Mouse (Mus musculus): Measurements from ENCODE around the gene Rassf8. TPM values are rescaled to one million over a fixed set of nuclear protein-coding genes. Genes with fewer than 3 reads are reported as not detected.

Rassf8 gene
- polyA plus RNA-seq, 1 experiment from 2014 or later: 7.0 TPM

DNA sequence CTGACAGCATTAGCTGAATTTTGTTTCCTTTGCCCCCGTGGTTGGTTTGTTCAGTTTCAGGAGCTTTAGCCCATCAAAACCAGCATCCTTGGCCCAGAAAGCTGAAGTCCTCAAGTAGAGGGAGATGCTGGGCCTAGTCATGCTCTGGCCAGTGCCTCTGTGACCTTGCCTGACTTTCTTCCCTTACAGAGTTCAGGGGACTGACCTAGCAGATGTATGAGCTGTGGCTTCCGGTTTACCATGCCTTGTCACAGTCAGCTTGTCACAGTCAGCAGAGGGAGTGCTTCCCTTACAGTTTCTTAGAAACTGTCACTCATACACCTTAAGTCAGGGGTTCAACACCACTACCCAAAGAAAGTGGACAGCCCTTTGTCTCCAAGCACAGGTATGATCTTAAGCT is 113.8 kb downstream of the Rassf8 start:
- H3K4me3 ChIP-seq: no peak overlapping the region
- H3K27me3 ChIP-seq: peaks cover 51% of the 10 kb centered on the region

DNA sequence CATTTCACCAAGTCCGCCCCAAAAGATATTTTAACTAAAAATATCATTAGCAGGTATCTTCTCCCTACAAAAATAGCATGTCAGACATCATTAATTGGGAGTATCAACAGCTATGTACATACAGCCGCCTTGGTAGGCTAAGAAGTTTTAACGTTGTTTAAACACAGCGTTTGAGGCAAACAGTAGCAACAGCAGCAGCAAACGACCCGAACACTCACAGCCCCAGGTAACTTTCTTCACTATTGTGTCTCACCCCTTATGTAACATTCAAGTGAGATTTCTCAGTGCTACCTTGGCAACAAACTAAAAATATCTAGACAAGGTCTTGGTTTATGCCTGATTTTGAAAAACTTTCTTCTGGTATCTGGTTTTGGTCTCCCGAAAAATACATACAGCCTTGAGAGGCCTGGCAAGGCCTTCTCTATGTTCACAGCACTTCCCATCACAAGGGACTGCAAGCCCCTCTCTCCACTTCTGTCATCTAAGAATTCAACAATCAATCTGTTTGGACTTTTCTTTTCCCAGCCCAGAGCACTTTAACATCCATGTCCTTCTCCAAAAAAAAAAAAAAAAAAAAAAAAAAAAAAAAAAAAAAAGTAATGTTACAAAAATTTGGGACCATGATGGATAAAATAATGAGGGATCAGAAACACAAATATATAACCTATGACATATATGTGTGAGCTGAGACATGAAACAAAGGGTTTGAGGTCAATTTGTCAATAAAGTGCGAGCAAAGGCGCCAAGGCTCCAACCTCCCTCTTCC is 115.1 kb downstream of the Rassf8 start:
- H3K27me3 ChIP-seq: peaks cover 57% of the 10 kb centered on the region
- no peak for ATAC-seq (ENCODE audit: low FRiP score)
- H3K4me2 ChIP-seq (replicated peaks): peak overlapping the region; percentile 96
- no peaks in the 10 kb centered on the region for H3K9me3 ChIP-seq (replicated peaks)
- H3K4me1 ChIP-seq: peaks cover 26% of the 10 kb centered on the region
- no peak overlapping the region for H3K27ac ChIP-seq
- H3K4me3 ChIP-seq: peak overlapping the region; percentile 61
- 73% methylated on average over 9 of the region's 9 CpGs for WGBS
- H3K36me3 ChIP-seq: no peaks in the 10 kb centered on the region
- H3K9ac ChIP-seq: no peak overlapping the region

More for the DNA sequence above, 113.8 kb downstream of the Rassf8 start:
- 60% methylated on average over 2 of the region's 2 CpGs for WGBS
- peaks cover 32% of the 10 kb centered on the region for H3K4me1 ChIP-seq
- H3K9me3 ChIP-seq (replicated peaks): no peaks in the 10 kb centered on the region
- H3K27ac ChIP-seq: no peak overlapping the region
- H3K4me2 ChIP-seq (replicated peaks): no peak overlapping the region
- H3K9ac ChIP-seq: no peak overlapping the region
- no peaks in the 10 kb centered on the region for H3K36me3 ChIP-seq
- ATAC-seq (ENCODE audit: low FRiP score): no peak

GRCm38 (mm10) chr6:145862321-145862720 is 115.8 kb downstream of the Rassf8 start:
- Histone ChIP-seq H3K36me3 (no peaks in the 10 kb centered on the region), H3K9ac (peak overlapping the region; percentile 73; the same call in 1 of the 2 replicates), H3K4me3 (peak overlapping the region; percentile 61), H3K27me3 (peaks cover 61% of the 10 kb centered on the region), H3K4me1 (peaks cover 28% of the 10 kb centered on the region), H3K4me2 (replicated peaks) (peak overlapping the region; percentile 96), H3K9me3 (replicated peaks) (no peaks in the 10 kb centered on the region), H3K27ac (no peak overlapping the region)
- 18% methylated on average over 4 of the region's 4 CpGs for WGBS
- no peak for ATAC-seq (ENCODE audit: low FRiP score)

GRCm38 (mm10) chr6:145862739-145863064 is 116.2 kb downstream of the Rassf8 start:
- no peaks in the 10 kb centered on the region for H3K9me3 ChIP-seq (replicated peaks)
- H3K27me3 ChIP-seq: peaks cover 65% of the 10 kb centered on the region
- H3K36me3 ChIP-seq: no peaks in the 10 kb centered on the region
- ATAC-seq (ENCODE audit: low FRiP score): no peak
- under 1% methylated on average over 35 of the region's 35 CpGs for WGBS
- H3K27ac ChIP-seq: no peak overlapping the region
- H3K4me2 ChIP-seq (replicated peaks): peak overlapping the region; percentile 96
- H3K4me3 ChIP-seq: peak overlapping the region; percentile 61
- peak overlapping the region; percentile 73 for H3K9ac ChIP-seq
- H3K4me1 ChIP-seq: peaks cover 28% of the 10 kb centered on the region

DNA sequence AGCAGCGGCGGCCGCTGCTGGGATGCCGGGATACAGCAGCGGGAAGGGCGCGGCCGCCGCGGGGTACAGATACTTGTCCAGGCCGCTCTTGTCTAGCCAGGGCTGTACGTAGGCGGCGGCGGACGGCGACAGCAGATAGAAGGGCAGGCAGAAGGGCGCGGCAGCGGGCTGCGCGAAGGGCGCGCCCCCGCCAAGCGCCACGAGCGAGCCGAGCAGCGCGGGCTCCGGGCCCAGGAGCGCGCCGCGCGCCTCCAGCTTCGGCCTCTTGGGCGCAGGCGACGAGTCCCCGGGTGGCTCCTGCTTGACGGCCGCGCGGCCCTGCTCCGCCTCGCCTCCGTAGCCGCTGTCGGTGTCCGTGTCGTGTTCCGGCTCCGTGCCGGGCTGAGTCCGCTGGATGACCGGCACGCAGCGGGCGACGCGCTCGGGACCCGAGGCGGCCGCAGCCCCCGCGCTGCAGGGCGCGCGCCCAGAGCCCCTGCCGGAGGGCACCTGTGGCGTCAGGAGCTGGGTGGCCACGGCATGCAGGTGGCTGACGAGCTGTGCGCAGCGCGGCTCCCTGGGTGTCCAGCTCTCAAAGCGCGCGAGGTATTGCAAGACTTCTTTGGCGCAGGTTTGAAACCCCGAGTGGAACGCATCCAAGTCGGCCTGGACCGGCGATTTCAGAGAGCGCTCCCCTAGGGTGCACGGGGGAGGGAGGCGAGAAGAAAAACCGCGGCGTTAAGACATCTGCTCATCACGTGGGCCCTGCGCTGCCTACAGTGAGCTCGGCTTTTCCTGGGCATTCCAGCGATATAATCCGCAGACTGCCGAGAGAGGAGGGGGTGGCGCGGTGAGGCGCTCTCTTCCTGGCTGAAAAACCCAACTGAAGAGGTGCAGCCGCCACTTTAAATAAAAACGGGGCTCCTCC is 116.8 kb downstream of the Rassf8 start:
- WGBS: under 1% methylated on average over 105 of the region's 105 CpGs
- Histone ChIP-seq H3K27ac (peak overlapping the region; percentile 8; the same call in 1 of the 2 replicates), H3K27me3 (peaks cover 67% of the 10 kb centered on the region), H3K9me3 (replicated peaks) (no peaks in the 10 kb centered on the region), H3K4me1 (peaks cover 28% of the 10 kb centered on the region), H3K4me3 (peak overlapping the region; percentile 61), H3K9ac (peak overlapping the region; percentile 73), H3K36me3 (no peaks in the 10 kb centered on the region), H3K4me2 (replicated peaks) (peak overlapping the region; percentile 96)
- ATAC-seq (ENCODE audit: low FRiP score): peak; percentile 60

- WGBS: 1% methylated on average over 8 of the region's 8 CpGs
- Histone ChIP-seq H3K27me3 (peaks cover 71% of the 10 kb centered on the region), H3K27ac (no peak overlapping the region), H3K4me2 (replicated peaks) (peak overlapping the region; percentile 96), H3K4me3 (peak overlapping the region; percentile 61), H3K4me1 (peaks cover 28% of the 10 kb centered on the region), H3K36me3 (no peaks in the 10 kb centered on the region), H3K9me3 (replicated peaks) (no peaks in the 10 kb centered on the region), H3K9ac (peak overlapping the region; percentile 73)
- no peak for ATAC-seq (ENCODE audit: low FRiP score)
These were observed 117.6 kb downstream of the Rassf8 start for GRCm38 (mm10) chr6:145864171-145864570.

- Histone ChIP-seq H3K36me3 (no peaks in the 10 kb centered on the region), H3K27me3 (peaks cover 66% of the 10 kb centered on the region), H3K4me2 (replicated peaks) (peak within 1 kb of the TSS; percentile 96), H3K4me1 (peaks cover 28% of the 10 kb centered on the region), H3K9me3 (replicated peaks) (no peaks in the 10 kb centered on the region), H3K27ac (peak within 1 kb of the TSS; percentile 19; the same call in 1 of the 2 replicates), H3K9ac (peak within 1 kb of the TSS; percentile 60), H3K4me3 (peak within 1 kb of the TSS; percentile 61)
- under 1% methylated on average over 57 of the region's 57 CpGs for WGBS
- ATAC-seq (ENCODE audit: low FRiP score): peak; percentile 55
These were observed 118.8 kb downstream of the Rassf8 start, which contains the start of gene Bhlhe41 for GRCm38 (mm10) chr6:145865289-145865885. Gene Bhlhe41, minus strand, starts transcription at chr6:145865558.

DNA sequence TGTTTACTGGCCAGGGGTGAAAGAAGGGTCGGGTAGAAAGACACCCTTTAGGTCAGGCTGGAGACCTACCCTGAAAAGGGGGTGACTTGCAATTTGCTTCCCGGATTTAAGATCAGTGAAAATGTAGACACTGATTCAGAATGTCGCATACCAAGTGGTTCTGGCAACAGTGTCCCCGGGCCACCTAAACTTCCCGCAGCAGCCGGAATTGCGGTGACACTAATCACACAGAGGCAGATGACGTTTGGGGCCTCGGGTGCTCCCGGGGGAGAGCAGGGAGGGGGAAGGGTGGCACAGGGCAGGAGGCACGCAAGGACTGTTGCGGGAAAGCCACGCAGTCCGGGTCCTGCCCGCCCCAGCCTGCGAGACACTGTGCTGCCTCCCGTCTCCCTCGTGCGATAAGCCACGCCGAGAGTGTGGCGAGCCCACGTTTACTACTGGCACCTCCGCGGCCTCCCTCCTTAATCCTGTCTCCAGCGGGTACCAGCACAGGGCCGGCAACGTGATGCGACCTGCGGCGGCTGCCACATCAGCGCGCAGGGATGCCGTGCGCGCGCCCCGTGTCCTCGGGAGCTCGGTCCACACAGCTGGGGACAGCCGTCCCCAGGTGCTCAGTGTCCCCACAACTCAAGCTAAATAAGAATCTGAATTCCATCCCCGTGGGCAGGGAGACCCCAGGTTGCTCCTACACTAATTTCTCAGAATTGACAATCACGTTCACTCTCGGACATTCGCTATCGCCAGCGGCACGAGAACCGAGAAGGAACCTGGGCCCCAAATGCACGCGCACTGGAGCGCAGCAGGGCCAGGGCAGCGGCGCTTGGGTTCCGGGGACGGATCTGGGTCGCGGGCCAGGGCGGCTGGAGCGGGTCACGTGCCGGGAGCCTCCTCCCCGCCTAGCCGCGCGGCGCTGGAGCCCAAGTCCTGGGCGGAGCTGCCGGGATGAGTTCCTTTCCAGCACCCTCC is 119.6 kb downstream of the Rassf8 start:
- H3K9ac ChIP-seq: peak overlapping the region; percentile 60
- peaks cover 28% of the 10 kb centered on the region for H3K4me1 ChIP-seq
- H3K27ac ChIP-seq: peak overlapping the region; percentile 19; the same call in 1 of the 2 replicates
- peak overlapping the region; percentile 61 for H3K4me3 ChIP-seq
- peak; percentile 56 for ATAC-seq (ENCODE audit: low FRiP score)
- peaks cover 62% of the 10 kb centered on the region for H3K27me3 ChIP-seq
- H3K4me2 ChIP-seq (replicated peaks): peak overlapping the region; percentile 96
- under 1% methylated on average over 69 of the region's 69 CpGs for WGBS
- H3K9me3 ChIP-seq (replicated peaks): no peaks in the 10 kb centered on the region
- no peaks in the 10 kb centered on the region for H3K36me3 ChIP-seq

- ATAC-seq (ENCODE audit: low FRiP score): no peak
- Histone ChIP-seq H3K4me1 (peaks cover 28% of the 10 kb centered on the region), H3K9me3 (replicated peaks) (no peaks in the 10 kb centered on the region), H3K27ac (no peak overlapping the region), H3K4me2 (replicated peaks) (peak overlapping the region; percentile 96), H3K36me3 (no peaks in the 10 kb centered on the region), H3K27me3 (peaks cover 55% of the 10 kb centered on the region), H3K4me3 (no peak overlapping the region), H3K9ac (no peak overlapping the region)
- WGBS: 59% methylated on average over 3 of the region's 3 CpGs
These were observed 120.6 kb downstream of the Rassf8 start for GRCm38 (mm10) chr6:145867111-145867510.

All from hindbrain, embryonic 12.5 days (tissue).